Mouse (Mus musculus) heart, postnatal 0 days (tissue): ENCODE results near the gene Rnf43. TPM values are rescaled to one million over a fixed set of nuclear protein-coding genes. Genes with fewer than 3 reads are reported as not detected.

Experiments used
- ATAC-seq: fragments of 200-750 bp; cut with Nextera tagmentation; 2 replicates; pipeline ENCODE4 v1.8.0; 2017; ENCODE audit warnings: low read depth, moderate number of reproducible peaks, moderate library complexity; ENCODE audit not compliant: insufficient read depth
- DNase-seq: peaks from one replicate; pipeline ENCODE4 v3.0.0-alpha.2; 2016; ENCODE audit warnings: low spot score
- H3K27ac ChIP-seq: fragments of 300-500 bp; sonication (generic); 2 replicates; pipeline ENCODE4 v1.5.1; 2014; ENCODE audit warnings: low read depth, mild to moderate bottlenecking
- H3K27me3 ChIP-seq: fragments of 300-500 bp; sonication (generic); 2 replicates; pipeline ENCODE4 v1.6.1; 2014; ENCODE audit warnings: low read length, mixed read lengths; ENCODE audit not compliant: control insufficient read depth, insufficient read depth
- H3K36me3 ChIP-seq: fragments of 300-500 bp; sonication (generic); replicated peaks from 2 replicates; pipeline ENCODE4 v1.6.1; 2014; ENCODE audit warnings: low read length, mixed read lengths; ENCODE audit not compliant: control insufficient read depth, insufficient read depth
- H3K4me1 ChIP-seq: fragments of 300-500 bp; sonication (generic); 2 replicates; pipeline ENCODE4 v1.6.1; 2014; ENCODE audit warnings: antibody characterized with exemption; ENCODE audit not compliant: control insufficient read depth, insufficient read depth
- H3K4me2 ChIP-seq: fragments of 300-500 bp; sonication (generic); 2 replicates; pipeline ENCODE4 v1.6.1; 2014; ENCODE audit warnings: low read depth, mild to moderate bottlenecking, low read length, moderate library complexity
- H3K4me3 ChIP-seq: fragments of 300-500 bp; sonication (generic); 2 replicates; pipeline ENCODE4 v1.5.1; 2014; ENCODE audit warnings: low read depth, low read length
- H3K9ac ChIP-seq: fragments of 300-500 bp; sonication (generic); replicated peaks from 2 replicates; pipeline ENCODE4 v1.6.1; 2014; ENCODE audit warnings: low read depth, low read length, mixed read lengths
- H3K9me3 ChIP-seq: fragments of 300-500 bp; sonication (generic); replicated peaks from 2 replicates; pipeline ENCODE4 v1.6.1; 2016; ENCODE audit warnings: low read length; ENCODE audit not compliant: control insufficient read depth
- CTCF ChIP-seq: IDR thresholded peaks from 2 replicates; pipeline ENCODE4 v1.5.1; 2016; ENCODE audit warnings: antibody characterized with exemption, control low read depth, low read depth
- EP300 ChIP-seq: IDR thresholded peaks from 2 replicates; pipeline ENCODE4 v1.6.1; 2016; ENCODE audit warnings: antibody characterized with exemption, low read depth
- WGBS: fragments of 180-500 bp; shearing (Covaris S2); extraction: QIAGEN DNeasy Blood & Tissue Kit; methylation state at CpG from one replicate; pipeline ENCODE4 v1.1.7; 2014; 5-methylcytosine and 5-hydroxymethylcytosine counted together
- polyA plus RNA-seq: library from polyadenylated mRNA; unstranded; fragments of >200 nt; fragmentation: Nextera tagmentation; extraction: Ambion mirVana; gene quantifications from 2 replicates; pipeline ENCODE4 v1.2.1, GENCODE M21; 2015
- total RNA-seq: library from RNA; depleted of rRNA; stranded (reverse); fragments of >200 nt; gene quantifications from 2 replicates; pipeline ENCODE4 v1.2.3, GENCODE M21; 2014; ENCODE audit warnings: low replicate concordance

Rnf43 gene
- total and polyA plus RNA-seq, 2 experiments from 2014 or later = 0.48 to 0.73 TPM

GRCm38 (mm10) chr11:87665658-87666057 lies 3.1 kb downstream of the Rnf43 start:
- no peak overlapping the region for H3K4me3 ChIP-seq
- H3K4me2 ChIP-seq = no peak overlapping the region
- DNase-seq (no peak), ATAC-seq (no peak)
- H3K4me1 ChIP-seq = no peaks in the 10 kb centered on the region
- H3K36me3 ChIP-seq = no peaks in the 10 kb centered on the region
- H3K27me3 ChIP-seq = peaks cover 15% of the 10 kb centered on the region
- no peak overlapping the region for H3K27ac ChIP-seq
- no peaks in the 10 kb centered on the region for H3K9me3 ChIP-seq
- WGBS = 74% methylated on average over 2 of the region's 2 CpGs
- no peak overlapping the region for H3K9ac ChIP-seq
- no peak for TF ChIP-seq EP300
- TF ChIP-seq CTCF = no peak

GRCm38 (mm10) chr11:87666256-87667035 lies 3.9 kb downstream of the Rnf43 start:
- Histone ChIP-seq H3K27me3 (peaks cover 15% of the 10 kb centered on the region), H3K27ac (no peak overlapping the region), H3K9me3 (no peaks in the 10 kb centered on the region), H3K4me2 (no peak overlapping the region), H3K36me3 (no peaks in the 10 kb centered on the region), H3K9ac (no peak overlapping the region), H3K4me3 (no peak overlapping the region), H3K4me1 (no peaks in the 10 kb centered on the region)
- no peak for TF ChIP-seq EP300
- no peak for TF ChIP-seq CTCF
- WGBS = 66% methylated on average over 12 of the region's 12 CpGs
- ATAC-seq (no peak), DNase-seq (no peak)

GRCm38 (mm10) chr11:87667107-87668090 lies 4.9 kb downstream of the Rnf43 start:
- H3K4me2 ChIP-seq = no peak overlapping the region
- H3K4me1 ChIP-seq = no peaks in the 10 kb centered on the region
- peaks cover 15% of the 10 kb centered on the region for H3K27me3 ChIP-seq
- no peak for ATAC-seq
- TF ChIP-seq CTCF (no peak), EP300 (no peak)
- WGBS = 50% methylated on average over 4 of the region's 4 CpGs
- no peak overlapping the region for H3K27ac ChIP-seq
- no peak for DNase-seq
- H3K9me3 ChIP-seq = no peaks in the 10 kb centered on the region
- no peak overlapping the region for H3K4me3 ChIP-seq
- no peak overlapping the region for H3K9ac ChIP-seq
- H3K36me3 ChIP-seq = no peaks in the 10 kb centered on the region

- 86% methylated on average over 1 of the region's 1 CpGs for WGBS
- Histone ChIP-seq H3K4me3 (no peak overlapping the region), H3K9ac (no peak overlapping the region), H3K27ac (no peak overlapping the region), H3K9me3 (no peaks in the 10 kb centered on the region), H3K27me3 (no peaks in the 10 kb centered on the region), H3K36me3 (no peaks in the 10 kb centered on the region), H3K4me1 (no peaks in the 10 kb centered on the region), H3K4me2 (no peak overlapping the region)
- ATAC-seq (no peak), DNase-seq (no peak)
- no peak for TF ChIP-seq EP300
- no peak for TF ChIP-seq CTCF
Observed at GRCm38 (mm10) chr11:87673282-87673681, 10.8 kb downstream of the Rnf43 start.

GRCm38 (mm10) chr11:87675606-87676005 lies 13.1 kb downstream of the Rnf43 start:
- no peaks in the 10 kb centered on the region for H3K9me3 ChIP-seq
- WGBS = 84% methylated on average over 6 of the region's 6 CpGs
- no peaks in the 10 kb centered on the region for H3K27me3 ChIP-seq
- DNase-seq = no peak
- no peak overlapping the region for H3K27ac ChIP-seq
- no peak overlapping the region for H3K4me2 ChIP-seq
- no peak overlapping the region for H3K4me3 ChIP-seq
- H3K4me1 ChIP-seq = no peaks in the 10 kb centered on the region
- TF ChIP-seq CTCF (no peak), EP300 (no peak)
- no peak for ATAC-seq
- H3K36me3 ChIP-seq = no peaks in the 10 kb centered on the region
- H3K9ac ChIP-seq = no peak overlapping the region
